Mouse (Mus musculus) brain, embryonic 14.5 days (tissue): ENCODE data around the gene Gm15319.
"Not testable (repeated sequence)": the region's sequence is repeated elsewhere in the genome, so short reads cannot be mapped to it uniquely, and the experiment has no call there.

ENCODE experiments used
- CTCF ChIP-seq: fragments of 200-500 bp; IDR thresholded peaks from 2 replicates; pipeline ENCODE4 v1.5.1; 2012; ENCODE audit warnings: inconsistent platforms, mild to moderate bottlenecking, moderate library complexity, borderline replicate concordance; ENCODE audit not compliant: insufficient read depth, insufficient read length; ENCODE audit errors: extremely low read depth
- POLR2A ChIP-seq: fragments of 200-500 bp; IDR thresholded peaks from 2 replicates; pipeline ENCODE4 v1.6.1; 2012; ENCODE audit warnings: mild to moderate bottlenecking, inconsistent platforms, borderline replicate concordance; ENCODE audit not compliant: poor library complexity, insufficient read depth, insufficient read length, severe bottlenecking; ENCODE audit errors: extremely low read depth

DNA sequence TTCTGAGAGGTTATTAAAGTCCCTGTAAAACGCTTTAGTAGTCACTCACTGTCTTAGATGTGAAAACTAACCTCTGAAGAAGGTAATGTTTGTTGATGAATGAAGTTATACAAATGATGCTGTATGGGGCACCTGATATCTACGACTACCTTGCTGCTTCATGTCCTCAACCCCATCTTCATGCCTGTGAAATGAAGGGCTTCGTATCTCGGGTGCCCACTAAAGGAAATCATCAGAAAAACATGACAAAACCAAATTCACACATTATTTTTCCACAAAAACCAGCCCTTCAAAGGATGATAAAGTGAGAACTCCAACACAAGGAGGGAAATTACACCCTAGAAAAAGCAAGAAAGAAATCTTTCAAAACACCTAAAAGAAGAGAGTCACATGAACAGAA lies 68.2 kb downstream of the Gm15319 start:
- TF ChIP-seq CTCF, POLR2A: not testable (repeated sequence)
